Mouse (Mus musculus): ENCODE results near the gene Usp6nl. TPM values are rescaled to one million over a fixed set of nuclear protein-coding genes. Genes with fewer than 3 reads are reported as not detected.
A peak's percentile ranks its signal among the peaks of the same experiment; 100 is the strongest.

Usp6nl gene
- polyA plus RNA-seq, 1 experiment = 17.9 TPM

- DNase-seq (ENCODE audit: low read depth) = no peak
Measured at GRCm38 (mm10) chr2:6479620-6480019, 157.2 kb downstream of the Usp6nl start.

GRCm38 (mm10) chr2:6481966-6482365 is 159.5 kb downstream of the Usp6nl start:
- TF ChIP-seq POLR2A (IDR thresholded peaks at IDR 0.05; ENCODE audit: borderline replicate concordance, extremely low read depth, insufficient read depth, insufficient read length, poor library complexity, severe bottlenecking) = no peak
- no peak for TF ChIP-seq CTCF (IDR thresholded peaks at IDR 0.05; ENCODE audit: borderline replicate concordance, extremely low read depth, insufficient read depth, insufficient read length)
- DNase-seq (ENCODE audit: low read depth) = no peak

More at GRCm38 (mm10) chr2:6479620-6480019, 157.2 kb downstream of the Usp6nl start:
- TF ChIP-seq CTCF (IDR thresholded peaks at IDR 0.05; ENCODE audit: borderline replicate concordance, extremely low read depth, insufficient read depth, insufficient read length) = no peak
- no peak for TF ChIP-seq POLR2A (IDR thresholded peaks at IDR 0.05; ENCODE audit: borderline replicate concordance, extremely low read depth, insufficient read depth, insufficient read length, poor library complexity, severe bottlenecking)

- TF ChIP-seq POLR2A (IDR thresholded peaks at IDR 0.05; ENCODE audit: borderline replicate concordance, extremely low read depth, insufficient read depth, insufficient read length, poor library complexity, severe bottlenecking) (no peak), CTCF (IDR thresholded peaks at IDR 0.05; ENCODE audit: borderline replicate concordance, extremely low read depth, insufficient read depth, insufficient read length) (no peak)
- DNase-seq (ENCODE audit: low read depth) = no peak
Measured at GRCm38 (mm10) chr2:6482411-6482810, 159.9 kb downstream of the Usp6nl start.

GRCm38 (mm10) chr2:6483081-6483992 is 160.9 kb downstream of the Usp6nl start:
- DNase-seq (ENCODE audit: low read depth) = peak; percentile 91
- TF ChIP-seq CTCF (IDR thresholded peaks at IDR 0.05; ENCODE audit: borderline replicate concordance, extremely low read depth, insufficient read depth, insufficient read length) (peak; percentile 6; the same call in 1 of the 2 replicates), POLR2A (IDR thresholded peaks at IDR 0.05; ENCODE audit: borderline replicate concordance, extremely low read depth, insufficient read depth, insufficient read length, poor library complexity, severe bottlenecking) (no peak)

- TF ChIP-seq POLR2A (IDR thresholded peaks at IDR 0.05; ENCODE audit: borderline replicate concordance, extremely low read depth, insufficient read depth, insufficient read length, poor library complexity, severe bottlenecking) (no peak), CTCF (IDR thresholded peaks at IDR 0.05; ENCODE audit: borderline replicate concordance, extremely low read depth, insufficient read depth, insufficient read length) (no peak)
Measured at GRCm38 (mm10) chr2:6484179-6484578, 161.7 kb downstream of the Usp6nl start.

GRCm38 (mm10) chr2:6487566-6488488 is 165.4 kb downstream of the Usp6nl start:
- no peak for TF ChIP-seq POLR2A (IDR thresholded peaks at IDR 0.05; ENCODE audit: borderline replicate concordance, extremely low read depth, insufficient read depth, insufficient read length, poor library complexity, severe bottlenecking)
- DNase-seq (ENCODE audit: low read depth) = no peak

More at GRCm38 (mm10) chr2:6484179-6484578, 161.7 kb downstream of the Usp6nl start:
- DNase-seq (ENCODE audit: low read depth) = no peak

- no peak for TF ChIP-seq CTCF (IDR thresholded peaks at IDR 0.05; ENCODE audit: borderline replicate concordance, extremely low read depth, insufficient read depth, insufficient read length)
- DNase-seq (ENCODE audit: low read depth) = peak; percentile 58
Measured at GRCm38 (mm10) chr2:6488489-6489056, 166.1 kb downstream of the Usp6nl start.

- DNase-seq (ENCODE audit: low read depth) = no peak
- TF ChIP-seq CTCF (IDR thresholded peaks at IDR 0.05; ENCODE audit: borderline replicate concordance, extremely low read depth, insufficient read depth, insufficient read length) (no peak), POLR2A (IDR thresholded peaks at IDR 0.05; ENCODE audit: borderline replicate concordance, extremely low read depth, insufficient read depth, insufficient read length, poor library complexity, severe bottlenecking) (no peak)
Measured at GRCm38 (mm10) chr2:6490076-6490475, 167.6 kb downstream of the Usp6nl start.

GRCm38 (mm10) chr2:6490870-6491269 is 168.4 kb downstream of the Usp6nl start:
- peak; percentile 23; the same call in 1 of the 2 replicates for TF ChIP-seq CTCF (IDR thresholded peaks at IDR 0.05; ENCODE audit: borderline replicate concordance, extremely low read depth, insufficient read depth, insufficient read length)
- TF ChIP-seq POLR2A (IDR thresholded peaks at IDR 0.05; ENCODE audit: borderline replicate concordance, extremely low read depth, insufficient read depth, insufficient read length, poor library complexity, severe bottlenecking) = no peak
- DNase-seq (ENCODE audit: low read depth) = no peak

- DNase-seq (ENCODE audit: low read depth) = no peak
- TF ChIP-seq CTCF (IDR thresholded peaks at IDR 0.05; ENCODE audit: borderline replicate concordance, extremely low read depth, insufficient read depth, insufficient read length) (no peak), POLR2A (IDR thresholded peaks at IDR 0.05; ENCODE audit: borderline replicate concordance, extremely low read depth, insufficient read depth, insufficient read length, poor library complexity, severe bottlenecking) (no peak)
Measured at GRCm38 (mm10) chr2:6493886-6494285, 171.4 kb downstream of the Usp6nl start.

Other genes starting within 250 kb of the Usp6nl start
- 2.4 and 3.1 TPM in 2 replicates for gene Proser2, start 192.5 kb upstream of the Usp6nl start, polyA plus RNA-seq (2012; rRNA removed)
- gene Echdc3, start 109.6 kb upstream of the Usp6nl start, polyA plus RNA-seq (2012; rRNA removed) = 1.0 and 1.2 TPM in 2 replicates